Mouse (Mus musculus) layer of hippocampus, adult 8-10 months (tissue): ENCODE results near the gene Notum. TPM values are rescaled to one million over a fixed set of nuclear protein-coding genes. Genes with fewer than 3 reads are reported as not detected.

Experiments
- DNase-seq, 2 experiments: peaks; one replicate each; pipeline ENCODE4 v3.0.0; 2022; ENCODE audit warnings: low spot score in 2 of 2
- total RNA-seq, 4 experiments: library from RNA; stranded (reverse); gene quantifications; 2 replicates each; pipeline ENCODE4 v1.2.4; 2022

Notum gene
- total RNA-seq, 4 experiments from 2014 or later, result 1.5 to 5.4 (median 5.2) TPM

DNA sequence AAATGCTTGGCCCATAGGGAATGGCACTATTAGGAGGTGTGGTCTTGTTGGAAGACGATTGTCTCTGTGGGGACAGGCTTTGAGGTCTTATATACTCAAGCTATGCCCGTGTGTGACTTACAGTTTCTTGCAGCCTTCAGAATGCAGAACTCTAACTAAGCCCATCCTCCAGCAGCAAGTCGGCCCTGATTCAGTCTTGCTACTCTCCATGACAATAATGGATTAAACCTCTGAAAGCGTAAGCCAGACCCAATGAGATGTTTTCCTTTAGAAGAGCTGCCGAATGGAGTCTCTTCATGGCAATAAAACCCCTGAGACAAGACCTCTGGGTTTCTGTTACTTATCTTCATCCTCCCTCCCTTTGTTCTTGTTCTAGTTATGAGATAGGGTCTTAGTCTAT is 26.2 kb downstream of the Notum start:
- no peak for DNase-seq

DNA sequence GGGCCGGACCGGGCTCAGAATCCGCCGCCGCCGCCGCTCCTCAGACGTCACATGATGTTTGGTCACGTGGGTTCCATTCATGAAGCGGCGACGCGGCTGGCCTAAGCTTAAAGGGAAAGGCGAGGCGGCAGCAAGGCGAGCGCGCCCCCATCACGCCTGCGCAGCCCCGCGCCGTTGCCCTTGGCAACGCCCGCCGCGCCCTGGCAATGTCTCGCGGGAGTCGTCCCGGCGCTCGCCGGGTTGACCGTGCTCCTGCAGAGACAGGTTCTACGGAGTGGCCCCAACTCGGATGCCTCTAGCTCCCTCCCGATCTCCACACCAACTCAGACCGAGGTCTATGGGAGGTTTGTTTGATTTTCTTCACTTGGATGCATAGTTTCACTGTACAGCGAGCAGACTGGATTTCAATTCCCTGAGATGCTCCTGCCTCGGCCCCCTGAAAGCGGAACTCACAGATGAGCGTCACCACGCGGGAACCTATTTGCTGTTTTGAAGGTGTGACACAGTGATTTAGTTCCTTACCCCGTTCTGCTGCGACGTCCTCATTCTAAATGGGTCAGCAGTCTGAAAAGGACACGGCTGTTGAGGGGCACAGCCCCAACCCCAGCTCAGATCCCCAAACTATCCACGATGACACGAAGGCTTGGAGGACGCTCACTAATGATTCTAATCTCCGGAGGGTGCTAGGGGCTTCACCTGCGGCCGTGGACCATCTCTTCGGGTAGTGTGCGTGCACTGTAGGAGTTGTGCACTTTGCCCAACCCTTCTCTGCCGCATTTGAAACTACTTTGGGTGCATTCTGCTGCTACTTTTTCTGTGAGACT is 27.2 kb downstream of the Notum start, which contains the start of gene Mafg:
Gene Mafg (minus strand): TSS at position 81 of the 824 bp plus-strand sequence.
- peak; percentile 91 for DNase-seq

DNA sequence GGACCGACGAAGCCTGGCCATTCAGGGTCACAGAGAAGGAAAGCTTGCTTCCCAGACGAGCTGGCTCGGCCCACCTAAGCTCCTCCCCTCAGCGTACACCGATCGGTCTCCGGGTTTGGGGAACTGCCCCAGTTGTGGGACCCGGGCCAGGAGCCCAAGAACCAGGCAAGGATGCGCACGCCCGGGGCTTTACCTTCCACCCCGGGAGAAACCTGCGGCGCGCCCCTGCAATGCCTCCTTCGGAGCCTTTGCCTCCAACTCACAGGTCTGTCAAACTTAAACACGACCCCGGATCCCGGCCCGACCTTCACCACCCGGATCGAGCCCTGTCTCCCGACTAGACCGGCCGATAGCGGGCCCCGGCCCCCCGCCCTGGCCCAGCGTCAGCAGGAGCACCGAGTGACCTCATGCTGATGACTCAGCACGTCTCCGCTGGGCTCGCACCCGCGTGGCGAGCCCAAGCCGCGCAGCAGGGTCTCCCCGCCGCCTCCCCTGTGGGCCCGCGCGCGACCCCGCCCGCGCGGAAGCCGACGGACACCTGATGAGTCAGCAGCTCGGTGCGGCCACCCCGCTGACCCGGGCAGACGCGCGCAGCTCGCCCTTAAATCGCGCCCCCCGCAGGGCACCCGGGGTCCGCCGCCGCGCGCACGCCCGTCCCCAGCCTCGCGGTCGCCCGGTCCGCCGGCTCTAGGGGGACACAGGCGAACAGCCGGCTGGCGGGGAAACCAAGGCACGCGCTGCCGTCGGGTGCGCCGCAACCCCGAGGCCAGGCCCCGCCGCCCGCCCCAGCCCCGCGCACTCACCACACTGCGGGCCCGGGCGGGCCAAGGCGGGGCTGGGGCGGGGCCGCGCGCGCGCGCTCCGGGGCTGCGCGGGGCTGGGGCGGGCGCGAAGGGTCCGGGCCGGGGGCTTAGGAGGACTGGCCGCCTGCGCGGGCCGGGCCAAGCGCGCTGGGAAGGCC is 28.1 kb downstream of the Notum start:
- peak in 1 of 2 experiments; percentile 49 for DNase-seq

DNA sequence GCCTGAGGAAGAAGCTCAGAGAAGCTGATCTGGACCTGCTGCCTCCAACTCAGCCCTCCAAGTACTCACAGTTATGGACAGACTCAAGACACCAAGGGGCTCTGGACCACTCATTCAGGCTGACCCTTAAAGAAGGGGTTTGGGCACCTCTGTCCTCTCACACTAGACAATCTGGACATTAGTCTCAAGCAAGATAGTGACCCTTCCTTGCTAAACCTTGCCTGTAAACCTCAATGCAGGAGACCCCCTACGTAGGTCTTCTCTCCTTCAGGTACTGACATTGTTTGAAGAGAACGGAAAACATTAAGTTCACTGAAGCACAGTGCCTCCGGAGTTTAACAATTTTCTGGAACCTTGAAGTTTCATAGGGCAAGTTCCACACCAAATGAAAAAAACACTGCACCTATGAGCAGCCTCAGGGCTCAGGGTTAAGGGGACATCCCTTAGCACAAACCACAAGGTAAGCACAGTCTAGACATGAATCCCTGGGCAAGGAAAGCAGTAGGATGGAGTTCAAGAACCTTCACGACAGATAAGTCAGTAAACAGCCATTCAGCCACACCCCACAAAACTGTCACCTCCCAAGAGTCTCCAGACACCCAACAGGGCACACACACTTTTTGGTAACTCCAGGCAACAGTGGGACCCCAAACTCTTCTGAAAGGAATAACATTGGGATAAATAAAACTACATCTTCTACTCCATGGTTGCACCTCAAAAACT is 29.1 kb downstream of the Notum start:
- DNase-seq, result no peak

DNA sequence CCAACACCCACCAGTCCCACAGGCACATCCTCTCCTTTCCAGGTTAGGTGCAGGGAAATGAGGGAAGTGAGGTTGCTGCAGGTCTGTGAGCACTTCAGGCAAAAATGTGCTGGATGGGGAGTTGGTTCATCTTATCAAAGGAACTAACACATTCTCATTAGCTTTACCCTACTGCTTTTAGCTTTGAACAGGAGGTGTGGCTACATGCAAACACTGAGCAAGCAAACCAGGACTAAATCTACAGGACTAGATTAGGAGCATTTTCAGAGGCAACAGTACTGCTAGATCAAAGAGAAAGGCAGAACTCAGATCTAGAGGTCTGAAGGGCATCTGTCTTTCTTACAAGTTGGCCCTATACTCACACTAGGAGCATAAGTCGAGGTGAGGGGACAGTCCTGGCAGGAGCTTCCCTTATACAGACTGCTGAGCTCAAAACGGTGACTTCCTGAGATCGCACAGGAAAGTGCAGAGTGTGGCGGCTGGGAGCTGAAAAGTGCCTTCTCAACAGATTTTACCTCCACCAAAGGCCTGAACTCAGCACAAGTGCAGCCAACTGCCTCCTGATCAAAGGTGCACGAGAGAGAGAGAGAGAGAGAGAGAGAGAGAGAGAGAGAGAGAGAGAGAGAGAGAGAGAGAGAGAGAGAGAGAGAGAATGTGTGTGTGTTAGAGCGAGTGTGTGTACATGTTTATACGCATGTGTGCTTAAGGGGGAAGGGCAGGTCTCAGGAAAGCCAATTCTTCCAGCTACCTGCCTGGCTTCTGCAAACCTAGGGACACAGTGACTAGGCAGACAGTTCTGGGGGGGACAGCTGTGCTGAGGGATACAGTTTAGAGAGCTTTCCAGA is 29.9 kb downstream of the Notum start:
- no peak for DNase-seq

DNA sequence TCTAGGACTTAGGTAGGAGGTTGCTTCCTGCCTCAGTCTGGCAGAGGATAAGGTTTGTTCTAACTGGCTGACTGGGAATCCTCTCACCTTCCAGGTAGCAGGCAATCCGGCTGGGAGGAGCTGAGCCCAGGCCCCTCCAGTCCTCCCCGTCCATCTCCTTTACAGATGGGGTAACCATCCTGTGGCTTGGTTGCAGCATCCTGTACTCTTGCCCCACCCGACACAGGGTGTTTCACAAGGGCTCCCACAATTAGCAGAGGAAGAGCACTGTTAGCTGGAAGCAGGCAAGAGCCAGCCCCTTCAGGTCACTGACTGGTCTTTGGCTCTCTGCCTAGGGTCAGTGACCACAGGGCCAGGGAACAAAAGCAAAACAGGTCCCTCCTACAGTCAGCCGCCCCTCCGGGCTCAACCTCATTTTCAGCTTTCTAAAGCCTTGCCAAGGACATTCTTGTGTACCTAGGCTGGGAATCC is 30.5 kb downstream of the Notum start:
- DNase-seq, result no peak

DNA sequence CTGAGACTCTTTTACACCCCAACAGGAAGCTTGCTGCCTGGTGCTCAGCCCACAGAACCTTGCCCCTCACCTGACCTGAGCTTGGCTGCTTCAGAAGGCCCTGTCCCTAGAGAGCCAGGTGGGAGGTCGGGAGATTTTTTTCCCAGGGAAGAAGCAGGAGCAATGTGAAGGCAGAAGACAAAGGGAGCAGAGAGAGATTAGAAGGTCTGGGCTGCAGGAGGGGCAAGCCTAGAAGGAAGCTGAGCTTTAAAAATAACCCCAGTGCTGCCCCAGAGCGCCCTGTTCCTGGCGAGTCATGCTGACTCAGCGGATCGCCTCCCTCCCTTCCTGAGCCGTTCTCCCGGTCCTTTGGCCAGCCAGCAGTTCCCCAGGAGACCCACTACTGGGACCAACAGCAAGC is 31.1 kb downstream of the Notum start:
- no peak for DNase-seq

DNA sequence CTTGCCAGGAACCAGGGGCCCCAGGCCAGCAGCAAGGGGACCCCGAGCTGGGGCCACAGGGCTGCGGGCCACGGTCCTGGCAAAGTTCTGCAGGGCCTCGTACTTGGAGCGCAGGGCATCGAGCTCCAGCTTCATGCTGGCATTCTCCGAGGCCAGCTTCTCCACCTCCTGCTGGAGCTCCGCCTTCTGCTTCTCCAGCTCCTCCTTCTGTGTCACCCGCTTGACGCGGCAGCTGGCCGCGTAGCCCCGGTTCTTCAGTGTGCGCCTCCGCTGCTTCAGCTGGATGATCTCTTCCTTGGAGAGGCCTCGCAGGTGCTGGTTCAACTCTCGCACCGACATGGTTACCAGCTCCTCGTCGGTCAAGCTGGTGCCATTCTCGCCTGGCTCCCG is 31.6 kb downstream of the Notum start:
- DNase-seq, result no peak

DNA sequence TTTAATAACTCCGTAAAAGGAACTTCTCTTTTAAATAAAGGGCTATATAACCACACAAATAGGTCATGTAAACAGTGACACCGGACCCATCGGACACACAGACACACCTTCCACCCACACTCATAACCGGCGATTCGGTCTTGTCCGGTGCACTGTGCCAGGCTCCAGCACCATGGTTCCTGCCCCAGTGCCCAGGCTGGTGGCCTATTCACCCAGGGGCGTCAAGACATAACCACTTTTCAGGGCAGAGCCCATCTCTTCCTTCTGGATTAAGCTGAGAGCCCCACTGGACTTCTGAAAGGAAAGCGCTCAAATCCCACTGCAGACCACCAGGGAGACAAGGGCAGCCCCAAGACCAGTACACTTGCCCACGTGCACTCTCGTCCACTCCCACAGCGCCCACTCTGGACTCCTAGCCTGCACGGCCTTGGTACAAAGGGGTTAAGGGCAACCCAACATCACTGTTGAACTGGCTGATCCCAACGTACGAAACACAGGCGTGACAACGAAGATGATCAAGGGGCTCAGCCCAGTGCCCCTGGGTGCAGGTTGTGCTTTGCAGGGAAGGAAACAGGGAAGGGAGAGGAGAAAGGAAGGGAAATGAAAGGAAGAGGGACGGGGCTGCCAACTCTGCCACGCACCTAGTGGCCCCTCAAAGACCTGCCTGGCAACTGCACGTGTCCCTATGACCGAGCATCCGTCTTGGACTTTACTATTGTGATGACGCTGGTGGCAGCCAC is 32.2 kb downstream of the Notum start:
- no peak for DNase-seq

DNA sequence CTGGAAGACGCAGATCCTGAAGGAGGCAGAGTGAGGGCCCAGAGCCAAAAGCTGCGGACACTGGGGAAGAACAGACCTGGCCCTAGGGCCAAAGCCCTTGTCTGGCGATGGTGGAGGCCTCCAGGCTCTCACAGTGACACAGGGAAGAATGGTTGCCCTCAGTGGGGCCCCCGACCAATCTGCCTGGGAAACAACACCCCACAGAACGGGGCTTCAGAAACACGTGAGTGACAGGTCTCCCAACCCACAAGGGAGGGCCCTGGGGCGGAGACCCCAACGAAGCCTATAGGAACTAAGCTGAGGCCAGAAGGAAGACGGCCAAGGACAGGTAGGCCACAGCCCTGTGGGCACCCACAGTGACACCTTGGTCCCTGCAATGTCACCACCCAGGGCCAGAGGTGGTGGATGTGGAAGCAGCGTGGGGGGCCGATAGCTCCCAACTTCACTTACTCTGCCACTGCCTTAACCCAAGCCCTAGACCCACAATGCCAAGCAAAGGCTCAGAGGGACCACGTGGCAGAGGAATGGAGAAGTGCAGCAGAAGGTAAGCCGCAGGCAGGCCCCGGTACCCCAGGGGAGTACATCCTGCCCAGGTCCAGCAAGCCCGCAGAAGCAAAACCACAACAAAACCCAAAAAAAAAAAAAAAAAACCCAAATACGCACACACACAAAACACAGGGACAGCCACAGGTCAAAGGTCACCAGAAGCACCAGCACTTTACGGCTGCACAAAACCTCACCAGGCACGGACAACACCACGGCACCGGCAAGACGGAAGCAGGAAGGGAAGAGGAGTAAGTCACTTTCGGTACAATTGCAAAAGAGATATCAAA is 33.3 kb downstream of the Notum start:
- DNase-seq, result no peak

DNA sequence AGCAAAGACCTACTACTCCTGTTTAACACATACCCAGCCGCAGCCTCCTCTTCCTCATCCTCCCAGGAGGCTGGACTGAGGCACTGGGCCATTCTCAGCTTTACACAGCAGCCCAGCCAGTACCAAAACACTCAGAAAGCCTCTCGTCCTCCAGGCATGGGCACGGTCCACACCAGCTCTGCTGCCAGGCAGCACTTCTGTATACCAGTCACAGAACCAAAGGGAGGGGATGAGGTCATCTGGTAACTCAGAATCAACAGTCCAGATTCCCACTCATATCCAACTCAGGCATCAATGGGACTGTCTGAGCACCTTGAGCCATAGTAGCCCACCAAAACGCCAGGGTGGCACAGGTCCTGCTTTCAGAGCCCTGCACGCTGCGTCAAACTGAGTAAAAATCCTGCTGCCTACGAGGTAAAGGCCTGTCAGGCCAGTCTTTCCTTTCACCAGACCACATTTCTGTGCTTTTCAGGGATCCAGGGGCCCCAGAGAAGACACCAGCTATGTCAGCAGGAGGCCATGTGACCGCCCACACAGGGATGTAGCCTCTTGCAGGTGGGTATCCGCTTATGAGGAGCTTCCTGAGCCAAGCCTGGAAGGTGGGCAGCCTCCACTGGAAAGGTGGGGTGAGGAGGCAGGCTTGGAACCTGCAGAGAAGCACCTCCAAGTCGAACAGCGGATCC is 34.0 kb downstream of the Notum start:
- no peak for DNase-seq

DNA sequence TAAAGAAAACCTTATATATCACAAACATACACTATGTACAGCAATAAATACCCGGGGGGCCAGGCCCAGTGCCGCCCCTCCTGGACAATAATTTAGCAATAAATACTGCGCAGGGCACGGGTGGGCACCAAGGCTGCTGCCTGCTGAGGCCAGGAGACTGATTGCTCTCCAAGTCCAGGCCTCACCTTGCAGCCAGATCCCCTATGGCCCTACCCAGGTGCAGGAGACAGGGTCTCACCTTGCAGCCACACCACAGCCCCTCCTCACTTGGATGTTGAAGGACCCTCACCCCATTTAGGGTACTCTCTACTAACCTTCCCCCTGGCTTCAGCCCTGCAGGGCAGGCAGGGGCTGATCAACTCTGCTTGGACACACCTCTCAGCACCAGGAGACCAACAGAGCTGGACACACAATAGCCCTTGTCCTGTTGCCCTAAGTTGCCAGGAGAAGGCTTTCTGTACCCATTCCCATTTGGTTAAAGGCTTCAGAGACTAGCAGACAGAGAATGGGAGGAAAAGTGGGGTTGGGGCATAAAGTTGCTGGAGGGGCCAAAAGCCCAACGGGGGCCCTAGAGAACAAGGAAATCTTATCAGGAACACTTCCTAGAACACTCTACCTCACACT is 35.7 kb downstream of the Notum start, which contains the start of gene Sirt7:
Gene Sirt7 (minus strand): TSS at position 89 of the 624 bp plus-strand sequence.
- no peak for DNase-seq

DNA sequence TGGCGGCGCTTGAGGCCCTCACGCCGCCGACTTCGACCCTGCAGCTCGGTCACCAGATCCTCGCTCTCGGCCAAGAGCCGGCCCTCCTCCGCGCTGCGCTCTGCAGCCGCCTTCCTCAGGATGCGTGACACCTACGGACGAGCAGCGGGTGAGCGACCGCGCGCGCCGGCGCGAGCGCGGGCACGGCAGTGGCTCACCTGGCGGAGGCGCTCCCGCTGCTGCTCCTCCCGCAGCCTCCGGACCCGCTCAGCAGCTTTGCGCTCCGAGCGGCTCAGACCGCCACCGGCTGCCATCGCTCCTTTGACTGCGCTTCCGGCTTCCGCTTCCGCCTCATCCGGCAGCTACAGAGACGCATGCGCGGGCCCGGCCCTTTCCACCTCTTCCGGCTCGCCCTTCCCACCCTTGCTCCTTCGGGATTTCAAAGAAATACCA is 36.3 kb downstream of the Notum start:
- DNase-seq, result peak; percentile 69 to 84

DNA sequence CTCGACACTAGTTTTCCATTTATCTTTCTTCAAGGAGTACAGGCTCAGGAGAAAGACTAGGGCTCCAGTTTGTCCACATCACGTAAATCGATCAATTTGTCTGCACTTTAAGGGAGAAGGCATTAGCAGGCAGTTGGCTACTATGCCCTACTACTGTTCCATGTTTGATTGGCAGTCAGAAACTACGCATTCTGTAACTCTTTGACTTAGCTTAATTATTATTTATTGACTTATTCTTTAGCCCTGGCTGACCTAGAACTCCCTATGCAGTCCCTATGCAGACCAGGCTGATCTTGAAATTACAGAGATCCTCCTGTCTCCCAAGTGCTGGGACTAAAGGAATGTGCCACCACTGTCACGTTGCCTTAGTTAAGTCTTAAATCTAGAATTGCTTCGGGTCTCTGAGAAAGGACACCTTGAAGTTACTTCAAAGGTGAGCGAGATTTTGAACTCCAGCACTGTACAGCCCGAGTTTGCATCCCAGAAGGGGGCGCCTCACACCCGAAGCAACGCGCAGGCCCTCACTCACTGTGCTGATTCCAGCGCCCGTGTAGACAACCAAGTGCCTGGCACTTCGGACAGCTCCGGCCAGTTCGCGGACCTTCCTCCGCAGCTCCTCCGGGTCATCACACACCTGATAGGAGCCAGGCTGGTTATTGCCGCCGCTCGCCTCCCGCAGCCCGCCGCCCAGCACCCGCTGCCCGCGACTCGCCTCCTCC is 36.9 kb downstream of the Notum start:
- peak in 1 of 2 experiments; percentile 62 for DNase-seq

DNA sequence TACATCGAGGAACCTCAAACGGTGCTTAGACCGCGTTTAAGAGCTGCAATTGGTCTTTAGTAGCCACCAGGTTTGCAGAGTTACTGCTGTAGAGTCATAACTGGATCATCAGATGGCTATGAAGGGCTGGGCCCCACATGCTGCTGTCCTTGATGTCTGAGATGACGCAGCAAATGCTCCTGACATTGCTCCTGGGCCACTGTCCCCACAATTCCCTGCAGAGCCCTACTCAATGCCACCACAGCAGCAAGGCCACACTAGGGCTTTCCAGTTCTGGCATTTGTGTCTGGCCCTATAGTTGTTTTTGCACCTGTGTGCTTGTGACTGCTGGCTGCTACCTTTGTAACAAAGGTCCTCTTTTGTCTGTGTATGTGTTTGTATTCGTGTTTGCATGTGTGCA is 38.2 kb downstream of the Notum start:
- DNase-seq, result no peak

DNA sequence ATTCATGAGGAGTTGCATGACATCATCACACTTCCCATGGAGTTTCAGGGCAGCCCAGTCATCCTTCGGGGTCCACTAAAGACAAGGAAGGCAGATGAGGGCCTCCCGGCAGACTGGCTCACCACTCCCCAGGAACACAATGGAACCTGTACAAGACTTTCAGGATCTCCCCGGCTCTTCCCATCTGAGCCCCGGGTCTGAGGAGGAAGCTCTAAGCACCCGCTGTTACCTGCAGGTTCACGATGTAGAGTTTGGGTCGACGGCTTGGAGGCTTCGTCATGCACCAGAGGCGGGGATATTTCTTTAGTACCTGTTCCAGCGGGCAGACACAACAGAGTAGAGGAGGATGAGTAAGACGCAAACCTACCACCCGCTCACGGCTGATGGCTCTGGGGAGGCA is 40.8 kb downstream of the Notum start:
- DNase-seq, result no peak
